Mouse (Mus musculus) MEL (cell line): ENCODE data around the gene Tcf23. TPM values are rescaled to one million over a fixed set of nuclear protein-coding genes. Genes with fewer than 3 reads are reported as not detected.

Source experiments
- DNase-seq: peaks from one replicate; pipeline ENCODE4 v3.0.0; 2011; ENCODE audit warnings: low read depth, low spot score
- H3K27ac ChIP-seq: 2 replicates; pipeline ENCODE4 v1.5.1; 2012; ENCODE audit warnings: low read depth, mild to moderate bottlenecking, control low read depth, low read length, moderate library complexity; ENCODE audit not compliant: control insufficient read depth
- H3K27me3 ChIP-seq, 2 experiments: fragments of 150-350 bp in 1 of 2; sonication (generic) in 1 of 2; 2 replicates each; pipeline ENCODE4 v1.6.1; 2012; ENCODE audit warnings: low read length in 2 of 2, mild to moderate bottlenecking in 2 of 2, improper control_type of control experiment in 1 of 2, moderate library complexity in 1 of 2; ENCODE audit not compliant: insufficient read depth in 2 of 2, control insufficient read depth in 1 of 2
- H3K36me3 ChIP-seq, 2 experiments: 2 replicates each; pipeline ENCODE4 v1.6.1; 2012 to 2014; ENCODE audit warnings: low read length in 2 of 2, improper control_type of control experiment in 1 of 2, inconsistent platforms in 1 of 2, mild to moderate bottlenecking in 1 of 2; ENCODE audit not compliant: insufficient read depth in 2 of 2, control insufficient read depth in 1 of 2
- H3K4me1 ChIP-seq, 2 experiments: fragments of 150-350 bp in 1 of 2; sonication (generic) in 1 of 2; 2 replicates each; pipeline ENCODE4 v1.6.1; 2012; ENCODE audit warnings: low read length in 2 of 2, improper control_type of control experiment in 1 of 2, mild to moderate bottlenecking in 1 of 2; ENCODE audit not compliant: insufficient read depth in 2 of 2, control insufficient read depth in 1 of 2
- H3K4me3 ChIP-seq, 2 experiments: fragments of 150-350 bp in 1 of 2; sonication (generic) in 1 of 2; 2 replicates each; pipeline ENCODE4 v1.5.1; 2012; ENCODE audit warnings: low read depth in 2 of 2, low read length in 2 of 2, mild to moderate bottlenecking in 2 of 2, moderate library complexity in 2 of 2, control low read depth in 1 of 2, improper control_type of control experiment in 1 of 2; ENCODE audit not compliant: control insufficient read depth in 1 of 2, insufficient read depth in 1 of 2
- H3K79me2 ChIP-seq: 2 replicates; pipeline ENCODE4 v1.6.1; 2012; ENCODE audit warnings: mild to moderate bottlenecking, low read length, moderate library complexity; ENCODE audit not compliant: control insufficient read depth, poor library complexity, insufficient read depth
- H3K9ac ChIP-seq: 2 replicates; pipeline ENCODE4 v1.6.1; 2012; ENCODE audit warnings: low read depth, mild to moderate bottlenecking, control low read depth, low read length, moderate library complexity; ENCODE audit not compliant: control insufficient read depth, poor library complexity, severe bottlenecking
- H3K9me3 ChIP-seq: fragments of 150-350 bp; sonication (generic); replicated peaks from 2 replicates; pipeline ENCODE4 v1.6.1; 2012; ENCODE audit warnings: mild to moderate bottlenecking, low read length, improper control_type of control experiment, moderate library complexity; ENCODE audit not compliant: insufficient read depth
- BHLHE40 ChIP-seq: IDR thresholded peaks from 2 replicates; pipeline ENCODE4 v1.6.1; 2012; ENCODE audit warnings: low read depth, mild to moderate bottlenecking, inconsistent platforms, low read length, improper control_type of control experiment, borderline replicate concordance
- CHD1 ChIP-seq: IDR thresholded peaks from 2 replicates; pipeline ENCODE4 v1.6.1; 2012; ENCODE audit warnings: low read depth, mild to moderate bottlenecking, inconsistent platforms, low read length, improper control_type of control experiment
- CTCF ChIP-seq, 3 experiments: IDR thresholded peaks in 2 of 3; conservative IDR thresholded peaks in 1 of 3; 2 replicates each; pipeline ENCODE4 v1.5.1; 2011 to 2012; ENCODE audit warnings: low read length in 3 of 3, low read depth in 2 of 3, mild to moderate bottlenecking in 2 of 3, improper control_type of control experiment in 1 of 3, inconsistent platforms in 1 of 3, mixed read lengths in 1 of 3, moderate library complexity in 1 of 3; ENCODE audit not compliant: control insufficient read depth in 1 of 3, insufficient read depth in 1 of 3, poor library complexity in 1 of 3, severe bottlenecking in 1 of 3
- E2F4 ChIP-seq: IDR thresholded peaks from 2 replicates; pipeline ENCODE4 v1.6.1; 2011; ENCODE audit warnings: low read depth, low read length, improper control_type of control experiment, borderline replicate concordance
- HCFC1 ChIP-seq: IDR thresholded peaks from 2 replicates; pipeline ENCODE4 v1.6.1; 2012; ENCODE audit warnings: low read depth, mild to moderate bottlenecking, inconsistent platforms, low read length, improper control_type of control experiment, moderate library complexity
- JUND ChIP-seq: IDR thresholded peaks from 2 replicates; pipeline ENCODE4 v1.6.1; 2011; ENCODE audit warnings: low read depth, mild to moderate bottlenecking, improper control_type of control experiment, low read length
- KAT2A ChIP-seq: conservative IDR thresholded peaks from 2 replicates; pipeline ENCODE4 v1.6.1; 2012; ENCODE audit warnings: low read depth, low read length, improper control_type of control experiment, inconsistent platforms
- MAFK ChIP-seq: IDR thresholded peaks from 2 replicates; pipeline ENCODE4 v1.6.1; 2011; ENCODE audit warnings: low read depth, mild to moderate bottlenecking, low read length, improper control_type of control experiment, borderline replicate concordance
- MEF2A ChIP-seq: IDR thresholded peaks from 2 replicates; pipeline ENCODE4 v1.6.1; 2014; ENCODE audit warnings: low read depth, mild to moderate bottlenecking, inconsistent platforms, low read length, improper control_type of control experiment; ENCODE audit not compliant: poor library complexity, insufficient replicate concordance, severe bottlenecking; ENCODE audit errors: extremely low read depth
- NELFE ChIP-seq: IDR thresholded peaks from 2 replicates; pipeline ENCODE4 v1.6.1; 2011; ENCODE audit warnings: low read depth, low read length, improper control_type of control experiment
- POLR2AphosphoS2 ChIP-seq: IDR thresholded peaks from 2 replicates; pipeline ENCODE4 v1.6.1; 2011; ENCODE audit warnings: low read length, improper control_type of control experiment
- RAD21 ChIP-seq: IDR thresholded peaks from 2 replicates; pipeline ENCODE4 v1.6.1; 2011; ENCODE audit warnings: mild to moderate bottlenecking, low read depth, low read length, improper control_type of control experiment
- RCOR1 ChIP-seq: IDR thresholded peaks from 2 replicates; pipeline ENCODE4 v1.6.1; 2012; ENCODE audit warnings: low read depth, mild to moderate bottlenecking, inconsistent platforms, low read length, improper control_type of control experiment
- SMC3 ChIP-seq: IDR thresholded peaks from 2 replicates; pipeline ENCODE4 v1.6.1; 2011; ENCODE audit warnings: low read depth, low read length, improper control_type of control experiment
- TBP ChIP-seq: IDR thresholded peaks from 2 replicates; pipeline ENCODE4 v1.8.0; 2011; ENCODE audit warnings: low read depth, low read length, improper control_type of control experiment
- TCF12 ChIP-seq: IDR thresholded peaks from 2 replicates; pipeline ENCODE4 v1.6.1; 2014; ENCODE audit warnings: low read depth, mild to moderate bottlenecking, inconsistent platforms, low read length, improper control_type of control experiment, moderate library complexity
- USF1 ChIP-seq: IDR thresholded peaks from 2 replicates; pipeline ENCODE4 v1.6.1; 2014; ENCODE audit warnings: low read depth, mild to moderate bottlenecking, inconsistent platforms, low read length, improper control_type of control experiment, moderate library complexity
- ZKSCAN1 ChIP-seq: IDR thresholded peaks from 2 replicates; pipeline ENCODE4 v1.6.1; 2012; ENCODE audit warnings: low read depth, mild to moderate bottlenecking, inconsistent platforms, low read length, improper control_type of control experiment, moderate library complexity
- ZNF384 ChIP-seq: IDR thresholded peaks from 2 replicates; pipeline ENCODE4 v1.6.1; 2012; ENCODE audit warnings: low read depth, mild to moderate bottlenecking, inconsistent platforms, low read length, improper control_type of control experiment
- polyA plus RNA-seq, 2 experiments: library from polyadenylated mRNA; stranded (reverse) in 1 of 2; unstranded in 1 of 2; fragments of >175 nt in 1 of 2; fragments of >200 nt in 1 of 2; gene quantifications; 2 replicates each; pipeline versions ENCODE4 v1.2.1 to v1.2.4; 2012; ENCODE audit warnings: low replicate concordance in 2 of 2, low read depth in 1 of 2; ENCODE audit not compliant: insufficient read length in 2 of 2, insufficient read depth in 1 of 2, missing spikeins in 1 of 2
- total RNA-seq: library from RNA; depleted of rRNA; stranded (reverse); fragments of 300-350 nt; gene quantifications from 2 replicates; pipeline ENCODE4 v1.2.3, GENCODE M21; 2012

The Tcf23 gene
- total and polyA plus RNA-seq, 3 experiments, result 0.07 to 0.08 TPM; not detected in 1

DNA sequence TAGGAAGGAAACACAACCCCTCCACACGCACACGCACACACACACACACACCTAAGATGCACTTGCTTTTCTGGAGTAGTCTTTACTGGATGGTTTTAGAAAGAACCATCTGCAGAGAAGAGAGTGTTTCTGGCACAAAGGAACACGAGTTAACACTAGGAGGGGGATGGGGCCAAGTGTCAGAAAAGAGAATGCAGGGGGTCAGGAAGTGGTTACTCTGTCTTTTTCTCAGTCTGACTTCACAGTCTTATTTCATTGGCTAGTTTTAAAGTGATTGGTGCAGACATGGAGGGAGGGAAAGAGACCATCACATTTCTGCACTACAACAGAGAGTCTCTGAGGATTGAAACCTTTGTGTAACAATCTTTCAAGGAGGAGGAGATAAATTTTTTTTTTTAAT is 44.3 kb downstream of the Tcf23 start:
- TF ChIP-seq JUND, result no peak
- no peak for TF ChIP-seq E2F4
- TF ChIP-seq RAD21, result no peak
- no peak for TF ChIP-seq BHLHE40
- no peak for TF ChIP-seq ZNF384
- no peak for TF ChIP-seq CTCF (IDR thresholded peaks at IDR 0.05 in 2 of 3, conservative IDR thresholded peaks at IDR 0.05 in 1 of 3; ENCODE audit: control insufficient read depth in 1 of 3, insufficient read depth in 1 of 3, low read depth in 2 of 3, low read length in 3 of 3, poor library complexity in 1 of 3, severe bottlenecking in 1 of 3)
- no peak for TF ChIP-seq NELFE
- TF ChIP-seq SMC3, result no peak
- TF ChIP-seq TCF12, result no peak
- TF ChIP-seq CHD1, result no peak
- no peak for TF ChIP-seq USF1
- Histone ChIP-seq H3K27me3 (peaks cover 13 to 32% of the 10 kb centered on the region in 2 experiments), H3K4me1 (no peaks in the 10 kb centered on the region), H3K27ac (no peak overlapping the region), H3K9me3 (no peaks in the 10 kb centered on the region), H3K36me3 (no peaks in the 10 kb centered on the region), H3K4me3 (no peak overlapping the region), H3K9ac (no peak overlapping the region), H3K79me2 (no peaks in the 10 kb centered on the region)
- no peak for DNase-seq

DNA sequence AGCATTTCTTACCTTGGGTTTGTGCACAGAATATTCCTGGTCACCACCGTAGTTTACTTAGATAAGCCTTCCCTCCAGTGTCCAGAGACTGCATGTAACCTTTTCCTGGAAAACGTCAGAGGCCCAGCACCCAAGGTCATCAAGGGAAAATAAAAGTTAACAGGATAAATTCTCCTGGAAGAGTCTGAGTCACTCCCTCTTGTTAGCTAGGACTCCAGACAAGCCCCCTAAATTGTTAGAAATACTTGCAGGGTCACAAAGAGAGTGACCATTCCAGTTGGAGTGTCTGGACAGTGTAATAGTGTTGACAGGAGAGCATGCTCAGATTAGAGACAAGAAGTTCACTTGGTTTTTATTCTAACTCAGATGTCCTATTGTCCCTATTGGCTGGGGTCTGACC is 47.5 kb downstream of the Tcf23 start:
- no peaks in the 10 kb centered on the region for H3K9me3 ChIP-seq
- H3K79me2 ChIP-seq, result no peaks in the 10 kb centered on the region
- DNase-seq, result no peak
- no peaks in the 10 kb centered on the region for H3K36me3 ChIP-seq
- no peak overlapping the region for H3K4me3 ChIP-seq
- TF ChIP-seq POLR2AphosphoS2, result no peak
- TF ChIP-seq ZKSCAN1, result no peak
- TF ChIP-seq HCFC1, result no peak
- no peak for TF ChIP-seq MAFK
- no peak for TF ChIP-seq TBP
- no peak for TF ChIP-seq KAT2A
- no peak for TF ChIP-seq RAD21
- TF ChIP-seq MEF2A, result no peak
- TF ChIP-seq ZNF384, result no peak
- TF ChIP-seq RCOR1, result no peak
- TF ChIP-seq E2F4, result no peak
- H3K4me1 ChIP-seq, result no peaks in the 10 kb centered on the region
- peaks cover 3 to 19% of the 10 kb centered on the region in 2 experiments for H3K27me3 ChIP-seq
- H3K9ac ChIP-seq, result no peak overlapping the region
- H3K27ac ChIP-seq, result no peak overlapping the region
